Comparison of ENCODE assay signal across 8 mouse cellular contexts in the genomic region with DNA sequence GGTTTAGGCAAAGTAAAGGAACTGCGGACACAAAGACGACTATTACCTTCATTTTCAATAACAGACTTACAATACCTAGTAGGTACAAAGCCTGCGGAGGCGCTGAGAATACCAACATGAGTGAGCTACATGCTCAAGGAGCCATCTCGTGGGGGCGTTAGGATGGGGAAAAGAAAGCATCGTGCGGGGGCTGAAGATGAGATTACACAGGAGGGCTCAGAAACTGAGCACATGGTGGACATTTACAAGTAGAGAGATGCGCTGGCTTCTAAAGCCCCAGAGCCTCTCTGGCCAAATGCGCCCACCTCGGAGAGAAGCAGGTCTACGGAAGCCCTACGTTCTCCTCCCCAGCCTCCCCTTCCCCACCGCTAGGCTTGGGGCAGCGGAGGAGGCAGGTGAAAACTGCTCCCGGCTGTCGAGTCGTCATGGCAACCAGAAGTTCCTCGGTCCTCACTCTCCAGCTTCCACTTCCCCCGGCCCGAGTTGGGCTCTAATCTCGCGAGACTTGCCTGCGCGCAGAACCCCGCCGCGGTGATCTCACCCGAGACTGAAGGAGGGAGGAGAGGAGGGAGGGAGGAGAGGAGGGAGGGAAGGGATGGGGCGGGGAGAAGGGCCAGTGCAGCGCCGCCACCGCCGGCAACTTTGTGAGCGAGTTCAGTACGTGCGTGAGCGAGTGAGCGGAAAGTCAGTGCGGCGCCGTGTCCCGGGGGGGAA. TPM values are rescaled to one million over a fixed set of nuclear protein-coding genes. Genes with fewer than 3 reads are reported as not detected.
DNase-seq lines count a peak whose midpoint lies in the region; ATAC-seq lines count a peak whose summit lies in the region.

A gene (plus strand): TSS at position 501 of the 714 bp plus-strand sequence.

- peak within 1 kb of the TSS; percentile 96 for H3K4me3 ChIP-seq in megakaryocyte, embryonic 14.5 days (replicated peaks)

- peaks cover 2% of the 10 kb centered on the region for H3K27me3 ChIP-seq in megakaryocyte, embryonic 14.5 days (replicated peaks)

- H3K36me3 ChIP-seq in megakaryocyte, embryonic 14.5 days (replicated peaks; ENCODE audit: low read length) = no peaks in the 10 kb centered on the region

- peaks cover 60% of the 10 kb centered on the region for H3K4me1 ChIP-seq in megakaryocyte, embryonic 14.5 days

- peak; percentile 87 for ATAC-seq in common myeloid progenitor, adult 5-6 weeks (replicated peaks; ENCODE audit: low read depth, poor library complexity, severe bottlenecking)

- no peaks in the 10 kb centered on the region for H3K9me3 ChIP-seq in megakaryocyte, embryonic 14.5 days

- DNase-seq in ZHBTc4 (ENCODE audit: low read depth, low spot score) = peak; percentile 99
- DNase-seq in gastrocnemius, adult 8-10 months (ENCODE audit: low spot score in 2 of 2) = peak; percentile 81 to 86
- peak; percentile 93 for DNase-seq in hindlimb bud, embryonic 11.5 days (ENCODE audit: extremely low spot score, low read depth, low spot score)
- peak; percentile 80 to 94 for DNase-seq in left cerebral cortex, adult 8-10 months (ENCODE audit: low spot score in 2 of 2)
- DNase-seq in right cerebral cortex, postnatal 10 days (ENCODE audit: low spot score in 2 of 2) = peak; percentile 98 to 99
- DNase-seq in urinary bladder, postnatal 25 days (ENCODE audit: low spot score) = peak; percentile 89

RNA-seq across cellular contexts. Expression of the gene that starts here (rescaled TPM):
- total RNA-seq in common myeloid progenitor, adult 5-6 weeks (2017) = 41.3 and 47.9 TPM in 2 replicates
- total RNA-seq in gastrocnemius, adult 8-10 months (2022) = 1 to 10 TPM; 6.1 to 9.7 (median 7.3) TPM
- 100 to 1,000 TPM; 245 to 307 (median 281) TPM for total RNA-seq in left cerebral cortex, adult 8-10 months (2022)
- polyA plus RNA-seq in megakaryocyte, embryonic 14.5 days (2012; ENCODE audit: insufficient read depth, low replicate concordance) = 9.3 and 12.0 TPM in 2 replicates

Comparison
In these comparisons a context has a peak if more than half of its experiments do, and no peak if none do; other contexts are left out.
1. Peak in every context shown above with its lines: DNase-seq, ATAC-seq and H3K4me3 ChIP-seq.